Mouse (Mus musculus) CH12.LX (cell line): ENCODE data around the gene Abcb9. TPM values are rescaled to one million over a fixed set of nuclear protein-coding genes. Genes with fewer than 3 reads are reported as not detected.

Experiments
- DNase-seq: peaks from one replicate; pipeline ENCODE4 v3.0.0-alpha.2; 2013; ENCODE audit errors: extremely low read depth
- H3K27ac ChIP-seq: 2 replicates; pipeline ENCODE4 v1.5.1; 2012; ENCODE audit warnings: low read depth, mild to moderate bottlenecking, control low read depth, moderate library complexity; ENCODE audit not compliant: insufficient read depth
- H3K27me3 ChIP-seq: replicated peaks from 2 replicates; pipeline ENCODE3; 2012; ENCODE audit warnings: inconsistent platforms
- H3K36me3 ChIP-seq, 2 experiments: replicated peaks in 1 of 2; 2 replicates each; pipeline versions ENCODE3 to v1.6.1; 2012; ENCODE audit warnings: inconsistent platforms in 1 of 2, low read length in 1 of 2, mild to moderate bottlenecking in 1 of 2, mixed read lengths in 1 of 2, moderate library complexity in 1 of 2; ENCODE audit not compliant: control insufficient read depth in 1 of 2, insufficient read depth in 1 of 2
- H3K4me1 ChIP-seq, 2 experiments: 2 replicates each; pipeline ENCODE4 v1.6.1; 2012; ENCODE audit warnings: inconsistent platforms in 1 of 2, moderate library complexity in 1 of 2; ENCODE audit not compliant: insufficient read depth in 2 of 2, control insufficient read depth in 1 of 2
- H3K4me2 ChIP-seq: 2 replicates; pipeline ENCODE4 v1.6.1; 2012; ENCODE audit warnings: low read depth, mild to moderate bottlenecking, control low read depth; ENCODE audit not compliant: poor library complexity, insufficient read depth, severe bottlenecking
- H3K4me3 ChIP-seq, 3 experiments: fragments of 150-350 bp in 1 of 3; sonication (generic) in 1 of 3; replicated peaks in 1 of 3; 2 replicates each; pipeline versions ENCODE3 to v1.5.1; 2011 to 2012; ENCODE audit warnings: low read depth in 2 of 3, low read length in 2 of 3, mild to moderate bottlenecking in 2 of 3, moderate library complexity in 2 of 3, control low read depth in 1 of 3, improper control_type of control experiment in 1 of 3, inconsistent platforms in 1 of 3, mixed read lengths in 1 of 3; ENCODE audit not compliant: poor library complexity in 1 of 3
- H3K79me2 ChIP-seq: replicated peaks from 2 replicates; pipeline ENCODE4 v1.6.1; 2012; ENCODE audit warnings: mild to moderate bottlenecking, moderate library complexity; ENCODE audit not compliant: control insufficient read depth, poor library complexity, insufficient read depth, severe bottlenecking; ENCODE audit errors: extremely low read depth
- H3K9ac ChIP-seq: 2 replicates; pipeline ENCODE4 v1.6.1; 2012; ENCODE audit warnings: low read depth, mild to moderate bottlenecking, control low read depth, moderate library complexity; ENCODE audit not compliant: insufficient read depth
- H3K9me3 ChIP-seq: replicated peaks from 2 replicates; pipeline ENCODE3; 2012; ENCODE audit warnings: low read length, inconsistent platforms, mixed read lengths
- BHLHE40 ChIP-seq: IDR thresholded peaks from 2 replicates; pipeline ENCODE4 v1.6.1; 2011; ENCODE audit warnings: mild to moderate bottlenecking, low read depth, low read length, improper control_type of control experiment
- CHD1 ChIP-seq: IDR thresholded peaks from 2 replicates; pipeline ENCODE4 v1.6.1; 2012; ENCODE audit warnings: low read depth, low read length, improper control_type of control experiment, inconsistent platforms
- CHD2 ChIP-seq: IDR thresholded peaks from 2 replicates; pipeline ENCODE4 v1.6.1; 2011; ENCODE audit warnings: low read length, improper control_type of control experiment
- CTCF ChIP-seq, 2 experiments: IDR thresholded peaks in 1 of 2; conservative IDR thresholded peaks in 1 of 2; 2 replicates each; pipeline ENCODE4 v1.5.1; 2011 to 2012; ENCODE audit warnings: low read depth in 2 of 2, low read length in 2 of 2, improper control_type of control experiment in 1 of 2, inconsistent platforms in 1 of 2, mild to moderate bottlenecking in 1 of 2, moderate library complexity in 1 of 2
- ELF1 ChIP-seq: IDR thresholded peaks from 2 replicates; pipeline ENCODE4 v1.6.1; 2014; ENCODE audit warnings: low read depth, mild to moderate bottlenecking, inconsistent platforms, low read length, improper control_type of control experiment
- EP300 ChIP-seq: IDR thresholded peaks from 2 replicates; pipeline ENCODE4 v1.6.1; 2011; ENCODE audit warnings: low read length, improper control_type of control experiment
- ETS1 ChIP-seq: conservative IDR thresholded peaks from 2 replicates; pipeline ENCODE4 v1.6.1; 2012; ENCODE audit warnings: low read depth, mild to moderate bottlenecking, inconsistent platforms, low read length, improper control_type of control experiment, moderate library complexity
- HCFC1 ChIP-seq: IDR thresholded peaks from 2 replicates; pipeline ENCODE4 v1.6.1; 2012; ENCODE audit warnings: low read depth, mild to moderate bottlenecking, inconsistent platforms, low read length, improper control_type of control experiment
- IRF4 ChIP-seq: IDR thresholded peaks from 2 replicates; pipeline ENCODE4 v1.6.1; 2014; ENCODE audit warnings: low read depth, mild to moderate bottlenecking, inconsistent platforms, low read length, improper control_type of control experiment
- JUN ChIP-seq: IDR thresholded peaks from 2 replicates; pipeline ENCODE4 v1.6.1; 2011; ENCODE audit warnings: low read depth, mild to moderate bottlenecking, low read length, improper control_type of control experiment, moderate library complexity; ENCODE audit not compliant: insufficient read depth
- JUND ChIP-seq: conservative IDR thresholded peaks from 2 replicates; pipeline ENCODE4 v1.6.1; 2011; ENCODE audit warnings: low read depth, low read length, improper control_type of control experiment
- KAT2A ChIP-seq: IDR thresholded peaks from 2 replicates; pipeline ENCODE4 v1.6.1; 2012; ENCODE audit warnings: low read length, improper control_type of control experiment, inconsistent platforms; ENCODE audit not compliant: insufficient replicate concordance
- MAFK ChIP-seq: IDR thresholded peaks from 2 replicates; pipeline ENCODE4 v1.6.1; 2011; ENCODE audit warnings: low read length, improper control_type of control experiment; ENCODE audit not compliant: insufficient replicate concordance
- MAX ChIP-seq: IDR thresholded peaks from 2 replicates; pipeline ENCODE4 v1.6.1; 2011; ENCODE audit warnings: low read length, improper control_type of control experiment
- MEF2A ChIP-seq: IDR thresholded peaks from 2 replicates; pipeline ENCODE4 v1.6.1; 2014; ENCODE audit warnings: low read depth, mild to moderate bottlenecking, inconsistent platforms, low read length, improper control_type of control experiment, borderline replicate concordance
- MXI1 ChIP-seq: IDR thresholded peaks from 2 replicates; pipeline ENCODE4 v1.6.1; 2011; ENCODE audit warnings: mild to moderate bottlenecking, low read depth, low read length, improper control_type of control experiment
- MYC ChIP-seq: IDR thresholded peaks from 2 replicates; pipeline ENCODE4 v1.6.1; 2011; ENCODE audit warnings: low read depth, mild to moderate bottlenecking, improper control_type of control experiment, low read length
- NELFE ChIP-seq: IDR thresholded peaks from 2 replicates; pipeline ENCODE4 v1.6.1; 2011; ENCODE audit warnings: low read depth, low read length, improper control_type of control experiment
- NRF1 ChIP-seq: IDR thresholded peaks from 2 replicates; pipeline ENCODE4 v1.6.1; 2014; ENCODE audit warnings: low read depth, mild to moderate bottlenecking, inconsistent platforms, low read length, improper control_type of control experiment, moderate library complexity
- PAX5 ChIP-seq: IDR thresholded peaks from 2 replicates; pipeline ENCODE4 v1.6.1; 2012; ENCODE audit warnings: low read length, inconsistent platforms, mixed read lengths
- POLR2A ChIP-seq: IDR thresholded peaks from 2 replicates; pipeline ENCODE4 v1.6.1; 2011; ENCODE audit warnings: low read depth, mild to moderate bottlenecking, improper control_type of control experiment, low read length
- POLR2AphosphoS2 ChIP-seq: IDR thresholded peaks from 2 replicates; pipeline ENCODE4 v1.6.1; 2011; ENCODE audit warnings: low read depth, low read length, improper control_type of control experiment
- RAD21 ChIP-seq: IDR thresholded peaks from 2 replicates; pipeline ENCODE4 v1.6.1; 2011; ENCODE audit warnings: low read depth, mild to moderate bottlenecking, low read length, improper control_type of control experiment, moderate library complexity
- RCOR1 ChIP-seq: conservative IDR thresholded peaks from 2 replicates; pipeline ENCODE4 v1.6.1; 2012; ENCODE audit warnings: low read depth, mild to moderate bottlenecking, inconsistent platforms, low read length, improper control_type of control experiment
- SIN3A ChIP-seq: IDR thresholded peaks from 2 replicates; pipeline ENCODE4 v1.6.1; 2012; ENCODE audit warnings: low read length, improper control_type of control experiment, inconsistent platforms
- SMC3 ChIP-seq: IDR thresholded peaks from 2 replicates; pipeline ENCODE4 v1.6.1; 2011; ENCODE audit warnings: low read depth, low read length, improper control_type of control experiment
- TBP ChIP-seq: conservative IDR thresholded peaks from 2 replicates; pipeline ENCODE4 v1.6.1; 2011; ENCODE audit warnings: low read depth, low read length, improper control_type of control experiment
- TCF12 ChIP-seq: IDR thresholded peaks from 2 replicates; pipeline ENCODE4 v1.6.1; 2014; ENCODE audit warnings: low read depth, mild to moderate bottlenecking, inconsistent platforms, low read length, improper control_type of control experiment
- UBTF ChIP-seq: IDR thresholded peaks from 2 replicates; pipeline ENCODE4 v1.6.1; 2012; ENCODE audit warnings: low read depth, mild to moderate bottlenecking, inconsistent platforms, low read length, improper control_type of control experiment, moderate library complexity
- USF1 ChIP-seq: IDR thresholded peaks from 2 replicates; pipeline ENCODE4 v1.6.1; 2014; ENCODE audit warnings: low read depth, mild to moderate bottlenecking, inconsistent platforms, low read length, improper control_type of control experiment
- USF2 ChIP-seq: conservative IDR thresholded peaks from 2 replicates; pipeline ENCODE4 v1.6.1; 2011; ENCODE audit warnings: low read depth, low read length, improper control_type of control experiment
- ZC3H11A ChIP-seq: IDR thresholded peaks from 2 replicates; pipeline ENCODE4 v1.6.1; 2012; ENCODE audit warnings: low read depth, mild to moderate bottlenecking, inconsistent platforms, low read length, improper control_type of control experiment
- ZKSCAN1 ChIP-seq: IDR thresholded peaks from 2 replicates; pipeline ENCODE4 v1.6.1; 2012; ENCODE audit warnings: low read depth, inconsistent platforms, low read length, improper control_type of control experiment, borderline replicate concordance
- ZMIZ1 ChIP-seq: IDR thresholded peaks from 2 replicates; pipeline ENCODE4 v1.6.1; 2012; ENCODE audit warnings: low read depth, mild to moderate bottlenecking, inconsistent platforms, low read length, improper control_type of control experiment
- ZNF384 ChIP-seq: IDR thresholded peaks from 2 replicates; pipeline ENCODE4 v1.6.1; 2012; ENCODE audit warnings: low read depth, low read length, improper control_type of control experiment, inconsistent platforms
- dilution Hi-C: fragments of 300-500 bp; cut with MboI; formaldehyde crosslinking; loops from 2 replicates; pipeline ENCODE4 v1.14.3; 2020; ENCODE audit warnings: low sequenced_read_pairs; ENCODE audit not compliant: extremely low pct_unique_long_range_greater_than_20kb, extremely low pct_ligation_motif_present
- in situ Hi-C: fragments of 300-500 bp; cut with MboI; formaldehyde crosslinking; loops from 3 replicates; pipeline ENCODE4 v1.14.3; 2019; ENCODE audit warnings: low sequenced_read_pairs, low pct_ligation_motif_present, low pct_unique_long_range_greater_than_20kb, mixed read lengths
- polyA plus RNA-seq: library from polyadenylated mRNA; unstranded; fragments of >175 nt; gene quantifications from 2 replicates; pipeline ENCODE4 v1.2.1, GENCODE M21; 2012; ENCODE audit warnings: low read depth; ENCODE audit not compliant: insufficient read length
- total RNA-seq, 2 experiments: library from RNA; depleted of rRNA; stranded (reverse); fragments of 300-350 nt in 1 of 2; fragments of >200 nt in 1 of 2; gene quantifications; 2 replicates each; pipeline ENCODE4 v1.2.3; 2012 to 2014

The Abcb9 gene
- total and polyA plus RNA-seq, 3 experiments = 0.44 to 1.4 (median 0.98) TPM

DNA sequence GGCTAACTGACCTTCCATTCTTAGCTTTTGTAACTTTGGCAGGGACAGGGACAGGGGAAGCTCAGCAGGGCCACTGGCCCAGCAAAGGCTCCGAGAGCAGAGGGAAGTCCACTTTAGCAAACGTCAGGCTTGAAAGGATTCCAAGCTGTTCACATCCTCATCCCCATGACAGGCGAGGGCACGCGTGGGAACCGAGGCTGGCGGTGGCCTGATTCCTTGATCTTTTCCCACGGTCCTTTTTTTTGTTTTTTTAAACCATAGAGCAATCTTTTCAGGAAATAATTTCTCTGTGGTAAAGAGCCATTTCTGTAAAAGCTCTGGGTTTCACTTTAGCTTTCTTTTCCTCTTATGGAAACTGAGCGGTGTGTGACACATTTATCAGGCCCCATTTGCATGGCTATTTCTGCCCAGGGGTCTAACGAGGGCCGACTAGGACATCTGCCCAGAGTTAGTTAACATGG lies 80.8 kb downstream of the Abcb9 start (continued):
- peak; percentile 73 for TF ChIP-seq JUN
- no peak for TF ChIP-seq ZKSCAN1
- TF ChIP-seq IRF4 = peak; percentile 95
- no peak; the same call in 1 of the 2 replicates for TF ChIP-seq MXI1
- no peak for TF ChIP-seq ELF1
- TF ChIP-seq PAX5 = no peak
- TF ChIP-seq BHLHE40 = peak; percentile 91
- peak; percentile 95 for TF ChIP-seq EP300
- TF ChIP-seq POLR2AphosphoS2 = no peak
- no peak for TF ChIP-seq ZC3H11A
- no peak for TF ChIP-seq NELFE
- TF ChIP-seq CHD2 = no peak
- TF ChIP-seq MAFK = peak; percentile 86
- TF ChIP-seq ETS1 = peak; percentile 95

DNA sequence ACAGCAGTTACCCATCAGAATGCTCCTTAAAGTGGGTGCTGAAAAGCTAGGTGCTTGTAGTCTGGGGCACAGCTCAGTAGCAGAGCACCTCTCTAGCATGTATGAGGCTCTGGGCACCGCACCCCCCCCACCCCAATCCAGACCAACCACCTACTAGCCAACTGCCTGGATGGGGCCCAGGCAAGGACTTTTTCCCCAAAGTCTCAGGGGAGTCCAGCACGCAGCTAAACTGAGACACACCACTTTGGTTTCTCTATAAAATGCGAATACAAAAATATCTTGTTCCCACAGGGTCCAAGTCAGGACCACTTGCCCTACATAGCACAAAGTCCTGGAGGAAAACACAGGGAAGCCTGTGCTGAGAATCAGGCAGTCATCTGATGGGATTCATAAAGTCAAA lies 81.4 kb downstream of the Abcb9 start:
- H3K36me3 ChIP-seq = peaks cover 8 to 38% of the 10 kb centered on the region in 2 experiments
- peak overlapping the region; percentile 90 for H3K4me2 ChIP-seq
- dilution Hi-C loops (no loop called here), in situ Hi-C loops (no loop called here)
- peak; percentile 53 for DNase-seq
- H3K4me1 ChIP-seq = peaks cover 45 to 87% of the 10 kb centered on the region in 2 experiments
- H3K4me3 ChIP-seq = peak overlapping the region in 2 of 3 experiments; percentile 34 to 37
- no peaks in the 10 kb centered on the region for H3K9me3 ChIP-seq
- no peaks in the 10 kb centered on the region for H3K27me3 ChIP-seq
- peak overlapping the region; percentile 52 for H3K9ac ChIP-seq
- peaks cover 12% of the 10 kb centered on the region for H3K79me2 ChIP-seq
- peak overlapping the region; percentile 95 for H3K27ac ChIP-seq
- no peak for TF ChIP-seq CHD1
- no peak for TF ChIP-seq SIN3A
- no peak for TF ChIP-seq KAT2A
- no peak for TF ChIP-seq MAX
- TF ChIP-seq BHLHE40 = 0 out of 2 replicates have a peak, but pooled peaks have one; percentile 24
- TF ChIP-seq ELF1 = no peak
- peak; percentile 29; the same call in 1 of the 2 replicates for TF ChIP-seq UBTF
- peak; percentile 91 for TF ChIP-seq MEF2A
- no peak for TF ChIP-seq JUN
- TF ChIP-seq POLR2AphosphoS2 = no peak
- 0 out of 2 replicates have a peak, but pooled peaks have one; percentile 54 for TF ChIP-seq RCOR1
- TF ChIP-seq MYC = peak; percentile 9; the same call in 1 of the 2 replicates
- TF ChIP-seq POLR2A = no peak; the same call in 1 of the 2 replicates
- TF ChIP-seq ETS1 = peak; percentile 49; the same call in 1 of the 2 replicates
- TF ChIP-seq SMC3 = no peak; the same call in 1 of the 2 replicates
- TF ChIP-seq TBP = no peak
- no peak for TF ChIP-seq MAFK
- no peak for TF ChIP-seq NRF1
- no peak for TF ChIP-seq ZC3H11A
- no peak for TF ChIP-seq USF1
- TF ChIP-seq NELFE = 0 out of 2 replicates have a peak, but pooled peaks have one; percentile 23
- TF ChIP-seq EP300 = peak; percentile 67
- TF ChIP-seq ZMIZ1 = no peak
- TF ChIP-seq JUND = no peak
- no peak for TF ChIP-seq RAD21
- no peak for TF ChIP-seq ZKSCAN1
- TF ChIP-seq IRF4 = peak; percentile 67; the same call in 1 of the 2 replicates
- TF ChIP-seq HCFC1 = no peak
- no peak for TF ChIP-seq CTCF (conservative IDR thresholded peaks at IDR 0.05 in 1 of 2, IDR thresholded peaks at IDR 0.05 in 1 of 2; ENCODE audit: low read depth in 2 of 2, low read length in 2 of 2)
- TF ChIP-seq USF2 = no peak
- peak; percentile 21; the same call in 1 of the 2 replicates for TF ChIP-seq MXI1
- TF ChIP-seq TCF12 = peak; percentile 63; the same call in 1 of the 2 replicates
- TF ChIP-seq ZNF384 = peak; percentile 40; the same call in 1 of the 2 replicates
- TF ChIP-seq PAX5 = no peak
